ENCODE assay signal across 10 mouse cellular contexts in the genomic region with DNA sequence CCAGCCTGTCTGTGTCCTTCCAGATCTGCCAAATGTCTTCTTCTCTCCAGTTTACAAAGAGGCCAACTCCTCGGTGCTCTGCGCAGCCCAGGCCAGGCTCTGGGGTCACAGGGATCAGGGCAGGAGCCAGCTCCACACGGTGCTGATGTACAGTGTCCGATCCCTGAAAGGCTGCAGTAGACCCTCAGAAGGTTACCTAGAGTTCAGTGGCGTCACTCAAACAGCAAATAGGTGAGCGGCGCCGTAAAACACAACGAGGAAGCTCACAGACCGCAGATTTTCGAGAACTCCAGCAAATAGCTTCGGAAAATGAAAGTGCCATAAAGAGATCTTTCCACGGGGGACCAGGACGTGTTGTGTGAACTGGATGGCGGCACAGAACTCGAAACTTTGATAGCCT. TPM values are rescaled to one million over a fixed set of nuclear protein-coding genes. Genes with fewer than 3 reads are reported as not detected.
A peak's percentile ranks its signal among the peaks of the same experiment; 100 is the strongest.
DNase-seq lines count a peak whose midpoint lies in the region; ATAC-seq lines count a peak whose summit lies in the region.
"Had no signal": no experiment of that assay in that cellular context is flagged by ENCODE, and none has a peak within 500 bp of the region (broad histone marks: within the 10 kb centered on the region; RNA-seq: fewer than 3 reads in every experiment).

No protein-coding gene starts in this region.

- H3K27me3 ChIP-seq in heart, embryonic 16.5 days (ENCODE audit: control insufficient read depth, insufficient read depth, low read length): no peaks in the 10 kb centered on the region
- no peaks in the 10 kb centered on the region for H3K27me3 ChIP-seq in neural tube, embryonic 12.5 days (replicated peaks)
- peaks cover 8% of the 10 kb centered on the region; the same call in 1 of the 2 replicates for H3K27me3 ChIP-seq in neural tube, embryonic 15.5 days (replicated peaks)
- H3K27me3 ChIP-seq in limb, embryonic 10.5 days (ENCODE audit: low read depth, poor library complexity, severe bottlenecking): no peaks in the 10 kb centered on the region; the same call in 1 of the 2 replicates

- H3K9me3 ChIP-seq in heart, embryonic 16.5 days (replicated peaks; ENCODE audit: control insufficient read depth, low read length): no peaks in the 10 kb centered on the region
- H3K9me3 ChIP-seq in neural tube, embryonic 12.5 days: no peaks in the 10 kb centered on the region
- no peaks in the 10 kb centered on the region for H3K9me3 ChIP-seq in neural tube, embryonic 15.5 days (replicated peaks)
- no peaks in the 10 kb centered on the region for H3K9me3 ChIP-seq in limb, embryonic 10.5 days (replicated peaks)

- H3K36me3 ChIP-seq in heart, embryonic 16.5 days (ENCODE audit: control insufficient read depth, insufficient read depth): no peaks in the 10 kb centered on the region
- no peaks in the 10 kb centered on the region for H3K36me3 ChIP-seq in neural tube, embryonic 12.5 days
- H3K36me3 ChIP-seq in neural tube, embryonic 15.5 days: no peaks in the 10 kb centered on the region
- H3K36me3 ChIP-seq in limb, embryonic 10.5 days: no peaks in the 10 kb centered on the region

- H3K4me2 ChIP-seq in heart, embryonic 16.5 days (ENCODE audit: low read depth, low read length): peak overlapping the region; percentile 14; the same call in 1 of the 2 replicates
- 0 out of 2 replicates have a peak overlapping the region, but pooled peaks have one; percentile 17 for H3K4me2 ChIP-seq in neural tube, embryonic 12.5 days (replicated peaks)
- no peak overlapping the region for H3K4me2 ChIP-seq in neural tube, embryonic 15.5 days

- no peak overlapping the region for H3K27ac ChIP-seq in heart, embryonic 16.5 days (ENCODE audit: low read length)
- no peak overlapping the region for H3K27ac ChIP-seq in neural tube, embryonic 12.5 days
- H3K27ac ChIP-seq in neural tube, embryonic 15.5 days (replicated peaks): no peak overlapping the region
- peak overlapping the region; percentile 76 for H3K27ac ChIP-seq in limb, embryonic 10.5 days

- WGBS in heart, embryonic 16.5 days: 54% methylated on average over 16 of the region's 16 CpGs
- 44% methylated on average over 16 of the region's 16 CpGs for WGBS in neural tube, embryonic 12.5 days
- 37% methylated on average over 16 of the region's 16 CpGs for WGBS in neural tube, embryonic 15.5 days
- WGBS in limb, embryonic 10.5 days: 13% methylated on average over 16 of the region's 16 CpGs

- DNase-seq in heart, adult 18-20 months: no peak
- DNase-seq in limb, embryonic 10.5 days (ENCODE audit: low spot score): peak; percentile 53
- peak; percentile 23 for DNase-seq in yolk sac, embryonic 10.5 days (ENCODE audit: low spot score)
- no peak for DNase-seq in adrenal gland, adult 2 months
- no peak for DNase-seq in urinary bladder, postnatal 4 days (ENCODE audit: low spot score in 2 of 2)
- DNase-seq: thymus, adult 18-20 months had no signal

- ATAC-seq in heart, embryonic 16.5 days (replicated peaks; ENCODE audit: extremely low read depth, insufficient read depth, low FRiP score): no peak
- no peak for ATAC-seq in neural tube, embryonic 12.5 days (ENCODE audit: low FRiP score, low read depth)
- no peak for ATAC-seq in neural tube, embryonic 15.5 days (ENCODE audit: low FRiP score)

- H3K9ac ChIP-seq in heart, embryonic 16.5 days (ENCODE audit: low read length): peak overlapping the region; percentile 37; the same call in 1 of the 2 replicates
- no peak overlapping the region for H3K9ac ChIP-seq in neural tube, embryonic 12.5 days
- H3K9ac ChIP-seq in neural tube, embryonic 15.5 days (replicated peaks): no peak overlapping the region

- H3K4me1 ChIP-seq in heart, embryonic 16.5 days (ENCODE audit: control insufficient read depth, insufficient read depth, low read length): no peaks in the 10 kb centered on the region
- H3K4me1 ChIP-seq in neural tube, embryonic 12.5 days: peaks cover 20% of the 10 kb centered on the region
- H3K4me1 ChIP-seq in neural tube, embryonic 15.5 days: peaks cover 28% of the 10 kb centered on the region
- H3K4me1 ChIP-seq in limb, embryonic 10.5 days: peaks cover 77% of the 10 kb centered on the region

- no peak overlapping the region for H3K4me3 ChIP-seq in heart, embryonic 16.5 days (ENCODE audit: low read length)
- H3K4me3 ChIP-seq in neural tube, embryonic 12.5 days: no peak overlapping the region
- no peak overlapping the region for H3K4me3 ChIP-seq in neural tube, embryonic 15.5 days (replicated peaks)
- H3K4me3 ChIP-seq in limb, embryonic 10.5 days: peak overlapping the region; percentile 24; the same call in 1 of the 2 replicates

RNA-seq across cellular contexts. Expression of gene Twist2, which starts 44.0 kb away (rescaled TPM):
- 2.1 and 2.6 TPM in 2 replicates for polyA plus RNA-seq in heart, embryonic 16.5 days (2015; fragmentation: Nextera tagmentation; extraction: Ambion mirVana)
- 1 to 10 TPM in 1 of 2 experiments, under 1 TPM in 1; 0.80 to 1.3 TPM for total RNA-seq in heart, adult 18-20 months (2021)
- 9.3 and 10.1 TPM in 2 replicates for polyA plus RNA-seq in neural tube, embryonic 12.5 days (2016; fragmentation: Nextera tagmentation; extraction: Ambion mirVana)
- 2.8 and 4.8 TPM in 2 replicates for polyA plus RNA-seq in neural tube, embryonic 15.5 days (2015; fragmentation: Nextera tagmentation; extraction: Ambion mirVana)
- polyA plus RNA-seq in limb, embryonic 10.5 days (2016; fragmentation: Nextera tagmentation; extraction: Ambion mirVana): 40.2 and 47.3 TPM in 2 replicates
- total RNA-seq in adrenal gland, adult 2 months (2021): 1 to 10 TPM; 2.0 to 4.4 TPM
- polyA plus RNA-seq in adrenal gland, adult 2 months (2012; rRNA removed): 14.4 and 15.2 TPM in 2 replicates
- total RNA-seq: common myeloid progenitor, adult 5-6 weeks had no signal

Comparison
In these comparisons a context has a peak if more than half of its experiments do, and no peak if none do; other contexts are left out.
1. DNase-seq: peak in limb, embryonic 10.5 days (single experiment) and yolk sac, embryonic 10.5 days (single experiment); none in heart, adult 18-20 months (0 of 2), adrenal gland, adult 2 months (single experiment) and urinary bladder, postnatal 4 days (0 of 2).